Mouse (Mus musculus) cerebellum, adult 11-12 months (tissue): ENCODE measurements at regions not wholly inside any gene's neighbourhood (a gene's known extent, or its start where the extent isn't known, plus 50 kb on each side); places are given as distances from the start of the nearest gene placed in this dataset.

Experiments used
- DNase-seq: peaks from one replicate; pipeline ENCODE4 v3.0.0; 2022

- no peak for DNase-seq
Measured at GRCm38 (mm10) chr10:61034056-61034455, 55.1 kb upstream of the Pcbd1 start.

GRCm38 (mm10) chr10:61028598-61028997 lies 60.5 kb upstream of the Pcbd1 start:
- DNase-seq, result no peak

GRCm38 (mm10) chr10:61027215-61027614 lies 61.9 kb upstream of the Pcbd1 start:
- DNase-seq, result no peak

- DNase-seq, result peak; percentile 33
Measured at GRCm38 (mm10) chr10:61025061-61025460, 64.1 kb upstream of the Pcbd1 start.

GRCm38 (mm10) chr10:61024166-61024565 lies 65.0 kb upstream of the Pcbd1 start:
- DNase-seq, result no peak

GRCm38 (mm10) chr10:61023431-61023830 lies 65.7 kb upstream of the Pcbd1 start:
- DNase-seq, result no peak

- DNase-seq, result no peak
Measured at GRCm38 (mm10) chr10:61019566-61019965, 69.6 kb upstream of the Pcbd1 start.

- no peak for DNase-seq
Measured at GRCm38 (mm10) chr10:61012199-61012695, 76.9 kb upstream of the Pcbd1 start.

- no peak for DNase-seq
Measured at GRCm38 (mm10) chr10:61010697-61011096, 78.4 kb upstream of the Pcbd1 start.

- no peak for DNase-seq
Measured at GRCm38 (mm10) chr10:61007403-61007802, 81.7 kb upstream of the Pcbd1 start.

GRCm38 (mm10) chr10:61001745-61002160 lies 87.4 kb upstream of the Pcbd1 start:
- DNase-seq, result no peak

GRCm38 (mm10) chr10:60997393-60997792 lies 91.7 kb upstream of the Pcbd1 start:
- DNase-seq, result no peak

GRCm38 (mm10) chr10:60995908-60996640 lies 93.1 kb upstream of the Pcbd1 start:
- no peak for DNase-seq

GRCm38 (mm10) chr10:60985109-60985576 lies 104.0 kb upstream of the Pcbd1 start:
- no peak for DNase-seq

- no peak for DNase-seq
Measured at GRCm38 (mm10) chr10:60981770-60982169, 107.4 kb upstream of the Pcbd1 start.

GRCm38 (mm10) chr10:60973615-60974014 lies 115.5 kb upstream of the Pcbd1 start:
- DNase-seq, result no peak

GRCm38 (mm10) chr10:60964843-60965242 lies 124.3 kb upstream of the Pcbd1 start:
- DNase-seq, result peak; percentile 20

- DNase-seq, result peak; percentile 10
Measured at GRCm38 (mm10) chr10:60957820-60958233, 126.4 kb upstream of the Unc5b start.

- no peak for DNase-seq
Measured at GRCm38 (mm10) chr10:60955467-60955866, 124.1 kb upstream of the Unc5b start.

- no peak for DNase-seq
Measured at GRCm38 (mm10) chr10:60952495-60952894, 121.1 kb upstream of the Unc5b start.

- no peak for DNase-seq
Measured at GRCm38 (mm10) chr10:60948983-60949677, 117.7 kb upstream of the Unc5b start.

GRCm38 (mm10) chr10:60943074-60943473 lies 111.7 kb upstream of the Unc5b start:
- no peak for DNase-seq

- DNase-seq, result no peak
Measured at GRCm38 (mm10) chr10:60938749-60939148, 107.4 kb upstream of the Unc5b start.

- DNase-seq, result no peak
Measured at GRCm38 (mm10) chr10:60937517-60937866, 106.1 kb upstream of the Unc5b start.
